Mouse (Mus musculus) neutrophil, adult 5-6 weeks (primary cell): ENCODE measurements at regions not wholly inside any gene's neighbourhood (a gene's known extent, or its start where the extent isn't known, plus 50 kb on each side); places are given as distances from the start of the nearest gene placed in this dataset.
A peak's percentile ranks its signal among the peaks of the same experiment; 100 is the strongest.

Experiments
- ATAC-seq: fragments of 151-379, 151-347 bp; 2 replicates; pipeline ENCODE4 v1.8.0; 2017; ENCODE audit warnings: mild to moderate bottlenecking, moderate TSS enrichment; ENCODE audit not compliant: insufficient number of reproducible peaks, poor library complexity, low FRiP score, severe bottlenecking; ENCODE audit errors: extremely low read depth

DNA sequence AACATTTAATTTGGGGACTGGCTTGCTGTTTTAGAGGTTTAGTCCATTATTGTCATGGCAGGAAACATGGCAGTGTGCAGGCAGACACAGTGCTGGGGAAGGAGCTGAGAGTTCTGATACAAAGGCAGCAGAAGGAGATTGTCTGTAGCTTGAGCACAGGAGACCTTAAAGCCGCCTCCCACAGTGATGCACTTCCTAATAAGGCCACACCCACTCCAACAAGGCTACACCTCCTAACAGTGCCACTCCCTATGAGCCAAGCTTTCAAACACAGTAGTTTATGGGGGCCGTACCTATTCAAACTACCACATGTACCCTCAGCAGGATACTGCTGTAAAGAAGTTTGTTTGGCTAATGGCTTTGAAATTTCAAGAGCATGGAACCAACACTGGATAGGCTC, 113.3 kb upstream of the Zfp217 start:
- no peak for ATAC-seq

DNA sequence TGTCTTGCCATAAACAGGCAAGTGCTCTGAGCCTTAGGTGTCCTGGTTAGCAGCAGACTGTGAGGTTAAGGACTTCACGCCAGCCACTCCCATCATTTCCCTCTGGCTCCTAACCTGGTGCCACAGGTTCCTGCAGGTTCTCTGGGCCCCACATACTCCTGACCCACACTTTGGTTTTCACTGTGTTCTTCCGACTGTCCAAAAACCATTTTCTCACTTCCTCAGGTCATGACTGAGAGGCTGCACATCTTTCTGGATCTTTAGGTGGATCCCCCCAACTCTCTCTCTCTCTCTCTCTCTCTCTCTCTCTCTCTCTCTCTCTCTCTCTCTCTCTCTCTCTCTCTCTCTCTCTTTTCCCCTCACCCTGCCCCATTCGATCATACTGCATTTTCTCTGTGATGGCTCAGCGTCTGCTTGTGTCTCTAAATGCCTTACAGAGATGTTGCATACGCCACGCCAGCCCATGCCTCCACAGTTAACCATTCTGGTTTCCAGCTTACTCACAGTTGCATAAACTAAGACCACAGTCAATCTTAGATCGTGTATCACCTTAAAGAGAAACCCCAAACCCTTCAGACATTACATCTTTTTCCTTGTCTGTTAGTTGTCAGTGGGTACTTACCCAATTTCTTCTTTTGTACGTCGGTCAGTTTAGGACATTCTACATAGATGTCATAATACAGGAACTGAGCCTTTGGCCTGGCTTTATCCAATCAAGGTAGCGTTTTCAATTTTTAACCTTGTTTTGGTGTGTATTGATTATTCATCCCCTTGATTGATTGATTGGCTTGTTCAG, 112.0 kb upstream of the Zfp217 start:
- no peak for ATAC-seq

DNA sequence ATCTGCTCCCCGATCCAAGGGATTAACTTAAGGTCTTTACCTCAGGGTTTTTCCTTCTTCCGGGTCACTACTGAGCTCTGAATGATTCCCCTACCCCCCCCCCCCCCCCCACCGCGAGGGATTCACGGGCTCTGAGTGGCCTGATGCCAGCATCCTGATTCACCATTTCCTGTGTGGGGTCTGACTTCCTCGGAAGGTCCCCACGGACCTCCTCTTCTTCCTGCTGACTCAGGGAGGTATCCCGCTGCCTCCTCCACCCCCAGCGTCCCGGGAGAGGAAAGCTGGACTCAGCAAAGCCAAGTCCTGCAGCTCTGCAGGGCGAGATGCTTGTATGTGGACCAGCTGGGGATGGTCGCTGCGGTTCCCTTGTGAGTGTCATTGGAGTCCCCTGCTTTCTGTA, 110.5 kb upstream of the Zfp217 start:
- ATAC-seq: no peak

DNA sequence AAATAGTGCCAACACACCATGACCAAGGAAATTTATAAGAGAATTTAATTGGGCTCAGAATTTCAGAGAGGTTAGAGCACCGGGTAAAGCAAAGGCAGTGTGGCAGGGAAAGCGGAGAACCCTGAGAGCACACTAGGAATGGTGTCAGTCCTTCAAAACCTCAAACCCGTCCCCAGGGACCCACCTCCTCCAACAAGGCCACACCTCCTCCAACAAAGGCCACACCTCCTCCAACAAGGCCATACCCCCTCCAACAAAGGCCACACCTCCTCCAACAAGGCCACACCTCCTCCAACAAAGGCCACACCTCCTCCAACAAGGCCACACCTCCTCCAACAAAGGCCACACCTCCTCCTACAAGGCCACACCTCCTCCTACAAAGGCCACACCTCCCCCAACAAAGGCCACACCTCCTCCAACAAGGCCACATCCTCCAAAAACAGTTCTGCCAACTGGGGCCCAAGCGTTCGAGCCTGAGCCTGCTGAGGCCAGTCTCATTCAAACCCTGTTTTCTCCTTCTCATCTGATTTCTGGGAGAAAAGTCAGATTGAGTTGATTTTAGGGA, 109.8 kb upstream of the Zfp217 start:
- no peak for ATAC-seq

DNA sequence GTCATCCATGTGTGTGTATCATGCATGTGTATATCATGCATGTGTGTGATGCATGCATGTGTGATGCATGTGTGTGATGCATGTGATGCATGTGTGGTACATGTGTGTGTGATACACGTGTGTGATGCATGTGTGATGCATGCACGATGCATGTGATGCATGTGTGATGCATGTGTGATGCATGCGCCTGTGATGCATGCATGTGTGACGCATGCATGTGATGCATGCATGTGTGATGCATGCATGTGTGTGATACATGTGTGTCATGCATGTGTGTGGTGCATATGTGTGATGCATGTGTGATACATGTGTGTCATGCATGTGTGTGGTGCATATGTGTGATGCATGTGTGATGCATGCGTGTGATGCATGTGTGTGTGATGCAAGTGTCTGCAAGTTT, 108.1 kb upstream of the Zfp217 start:
- ATAC-seq: no peak

DNA sequence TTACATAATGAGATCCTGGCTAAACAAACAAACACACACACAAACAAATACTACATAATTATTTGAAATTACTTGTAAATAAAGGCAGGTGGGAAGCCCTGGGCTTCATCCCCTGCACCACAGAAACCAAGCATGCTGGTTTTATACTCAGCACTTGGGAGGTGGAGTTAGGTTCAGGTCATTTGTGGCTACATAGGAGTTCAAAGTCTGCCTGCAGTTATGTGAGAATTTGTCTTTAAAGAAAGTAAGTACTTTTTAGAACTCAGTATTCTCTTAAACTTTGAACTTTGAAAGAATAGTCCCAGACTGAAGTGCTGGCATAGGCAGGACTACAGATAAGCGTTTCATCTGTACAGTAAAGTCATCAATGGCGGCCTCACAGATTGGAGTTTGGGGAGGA, 107.6 kb upstream of the Zfp217 start:
- no peak for ATAC-seq

DNA sequence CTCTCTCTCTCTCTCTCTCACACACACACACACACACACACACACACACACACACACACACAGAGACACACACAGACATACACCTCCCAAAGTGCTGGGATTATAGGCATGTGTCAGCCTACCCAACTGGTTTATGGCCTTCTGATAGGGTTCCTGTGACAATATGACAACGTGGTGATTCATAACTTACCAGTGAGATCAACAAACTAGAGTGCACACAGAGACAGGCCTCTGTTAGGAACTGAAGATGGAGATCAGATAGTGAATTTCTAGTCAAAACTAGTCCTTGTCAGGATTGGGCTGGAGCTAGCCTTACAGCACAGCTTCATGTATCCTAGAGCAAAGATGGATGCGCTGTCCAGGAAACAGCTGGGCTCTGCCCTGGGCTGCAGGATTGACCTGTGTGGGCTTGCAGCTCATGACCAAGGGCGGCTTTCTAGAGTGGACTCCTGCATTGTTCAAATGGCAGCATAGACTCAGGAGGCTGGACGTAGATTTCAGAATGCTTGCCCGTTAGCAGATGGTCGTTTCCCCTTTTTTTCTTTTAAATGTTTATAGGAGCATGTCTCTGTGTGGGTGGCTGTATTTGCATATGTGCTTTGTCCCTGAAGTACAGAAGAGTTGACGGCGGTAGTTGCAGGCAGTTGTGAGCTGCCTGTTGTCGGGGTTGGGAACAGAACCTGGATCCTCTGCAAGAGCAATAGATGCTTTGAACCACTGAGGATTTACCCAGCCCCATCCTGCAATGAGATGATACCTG, 106.0 kb upstream of the Zfp217 start:
- peak; percentile 63 for ATAC-seq

DNA sequence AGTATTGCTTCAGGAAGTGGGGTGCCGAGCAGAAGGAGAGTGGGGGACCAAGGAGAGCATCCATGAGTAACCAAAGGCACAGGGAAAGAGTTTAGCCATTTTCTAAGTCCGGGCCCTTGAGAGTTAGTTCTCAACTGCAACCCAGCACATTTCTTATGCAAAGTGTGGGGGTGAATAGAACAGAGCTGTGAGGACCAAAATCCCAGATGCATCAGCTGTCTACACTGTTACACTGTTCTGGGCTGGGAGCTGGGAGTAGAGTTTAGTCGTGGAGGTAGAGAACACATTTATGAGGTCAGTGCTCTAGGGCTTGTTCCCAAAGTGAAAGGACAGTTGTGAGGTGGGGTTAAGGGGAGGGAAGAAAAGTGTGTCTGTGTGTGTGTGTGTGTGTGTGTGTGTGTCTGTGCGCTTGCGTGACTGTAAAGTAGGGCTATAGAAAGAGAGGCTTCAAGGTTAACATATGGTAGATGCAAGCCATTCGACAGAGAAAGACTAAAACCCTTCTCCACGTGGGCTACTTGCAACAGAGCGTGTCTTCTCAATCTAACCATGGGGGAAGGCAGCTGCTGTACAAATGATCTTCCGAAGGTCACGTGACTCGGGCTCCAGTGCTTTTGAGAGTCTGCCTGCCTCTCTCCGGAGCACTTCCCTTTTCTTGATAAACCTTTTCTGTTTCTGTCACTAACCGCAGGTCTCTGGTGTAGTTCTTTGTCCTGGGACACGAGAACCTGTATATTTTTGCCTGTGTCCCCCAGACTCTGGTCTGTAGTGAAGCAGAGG, 104.5 kb upstream of the Zfp217 start:
- peak; percentile 87 for ATAC-seq

DNA sequence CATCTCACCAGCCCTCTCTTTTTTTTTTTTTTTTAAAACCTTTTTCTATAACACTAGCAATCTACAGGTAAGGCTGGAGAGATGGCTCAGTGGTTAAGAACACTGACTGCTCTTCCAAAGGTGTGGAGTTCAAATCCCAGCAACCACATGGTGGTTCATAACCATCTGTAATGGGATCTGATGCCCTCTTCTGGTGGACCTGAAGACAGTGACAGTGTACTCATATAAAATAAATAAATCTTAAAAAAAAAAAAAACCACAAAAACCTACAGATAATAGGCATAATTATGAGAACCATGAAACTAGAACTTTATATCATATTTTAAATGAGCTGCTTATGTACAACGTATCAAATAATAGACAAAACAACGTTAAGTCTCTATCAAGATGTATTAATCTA, 102.8 kb upstream of the Zfp217 start:
- ATAC-seq: no peak

DNA sequence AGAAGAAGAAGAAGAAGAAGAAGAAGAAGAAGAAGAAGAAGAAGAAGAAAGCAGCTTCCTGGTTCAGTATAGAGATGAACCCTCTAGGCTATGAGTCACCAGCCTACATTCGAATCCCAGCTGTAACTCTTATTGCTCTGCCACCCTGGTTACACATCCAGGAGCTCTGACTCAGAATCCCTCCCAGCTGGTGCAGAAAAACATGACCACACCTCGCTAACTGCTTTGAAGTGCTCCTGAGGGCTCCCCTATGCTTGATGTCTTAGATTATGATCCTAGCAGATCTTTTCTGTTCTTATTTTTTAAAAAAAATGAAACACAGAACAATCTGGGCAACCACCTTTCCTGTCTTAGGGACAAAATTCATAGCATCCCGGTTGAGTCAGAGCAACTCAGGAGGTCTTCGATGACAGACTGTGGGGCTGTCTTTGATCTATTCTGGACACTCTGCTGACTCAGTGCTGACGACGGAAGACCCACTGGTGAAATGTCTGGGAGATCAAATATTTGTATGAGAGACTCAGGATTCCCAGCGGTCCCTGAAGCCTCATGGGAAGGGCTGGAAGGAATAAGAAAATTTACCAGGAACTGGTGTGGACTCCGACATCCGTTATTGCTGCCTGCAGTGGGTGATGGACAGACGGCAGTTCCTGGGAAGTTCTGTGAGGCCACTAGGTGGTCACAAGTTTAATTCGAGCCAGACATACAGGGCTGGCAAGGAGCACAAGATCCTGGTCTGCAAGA, 100.0 kb upstream of the Zfp217 start:
- ATAC-seq: no peak

DNA sequence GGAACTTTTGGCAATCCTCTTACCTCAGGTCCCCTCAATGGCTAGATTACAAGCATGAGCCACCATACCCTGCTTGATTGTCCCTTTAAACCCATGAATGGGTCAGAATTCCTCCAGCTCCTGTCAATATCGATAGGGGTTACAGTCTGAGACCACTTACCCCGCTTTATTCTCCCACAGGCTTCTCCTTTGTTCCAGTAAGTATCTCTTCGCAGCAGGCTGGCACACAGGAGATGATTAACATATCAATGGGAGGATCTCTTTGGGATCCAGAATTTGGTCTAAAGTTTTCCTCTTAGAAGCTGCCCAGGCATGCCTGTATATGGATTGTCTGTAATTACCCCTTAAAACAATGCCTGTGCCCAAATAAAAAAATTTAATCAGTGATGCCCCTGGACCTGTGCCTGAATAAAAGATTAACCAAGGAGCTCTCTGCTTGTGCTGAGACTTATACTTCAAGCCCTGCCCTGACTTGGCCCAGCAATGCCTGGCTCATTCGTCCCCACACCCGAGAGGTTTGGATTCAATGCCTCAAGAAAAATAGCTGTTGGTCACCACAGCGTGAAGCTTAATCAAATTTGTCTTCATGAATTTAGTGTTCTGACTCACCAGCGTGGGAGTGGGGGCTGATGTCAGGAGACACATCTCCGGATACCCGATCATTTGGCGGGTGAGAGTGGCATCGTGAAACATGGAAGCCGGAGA, 97.9 kb upstream of the Zfp217 start:
- no peak for ATAC-seq

DNA sequence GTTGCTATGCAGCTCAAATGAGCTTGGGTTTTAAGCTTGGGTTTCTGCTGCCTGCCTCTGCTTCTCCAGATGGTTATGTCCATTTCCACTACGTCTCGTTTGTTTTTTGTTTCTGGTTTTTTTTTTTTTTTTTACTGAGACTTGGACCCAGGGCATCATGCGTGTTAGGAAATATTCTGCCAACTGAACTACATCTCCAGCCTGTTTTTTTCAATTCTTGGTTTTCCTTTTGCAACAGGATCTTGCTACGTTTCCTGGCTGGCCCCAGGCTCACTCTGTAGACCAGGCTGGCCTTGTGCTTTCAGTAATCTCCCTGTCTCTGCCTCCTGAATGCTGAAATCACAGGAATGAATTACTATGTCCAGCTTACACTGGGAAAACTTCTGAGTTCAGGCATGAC, 96.2 kb upstream of the Zfp217 start:
- ATAC-seq: no peak

DNA sequence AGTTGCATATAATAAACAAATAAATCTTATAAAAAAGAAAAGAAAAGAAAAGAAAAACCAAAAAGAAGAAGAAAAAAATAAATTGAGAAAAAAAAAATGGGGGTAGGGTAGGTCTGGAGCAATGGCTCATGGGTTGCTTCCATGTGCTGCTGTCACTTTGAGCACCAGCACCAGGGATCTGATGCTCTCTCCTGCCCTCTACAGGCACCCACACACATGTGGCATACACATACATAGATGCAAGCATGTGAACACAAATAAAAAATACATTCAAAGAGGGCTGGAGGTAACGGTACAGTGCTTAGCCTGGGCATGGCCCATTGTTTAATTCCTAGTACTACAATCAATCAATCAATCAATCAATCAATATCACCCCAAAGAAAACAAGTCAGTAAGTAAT, 90.1 kb upstream of the Zfp217 start:
- ATAC-seq: peak; percentile 53; the same call in 1 of the 2 replicates

DNA sequence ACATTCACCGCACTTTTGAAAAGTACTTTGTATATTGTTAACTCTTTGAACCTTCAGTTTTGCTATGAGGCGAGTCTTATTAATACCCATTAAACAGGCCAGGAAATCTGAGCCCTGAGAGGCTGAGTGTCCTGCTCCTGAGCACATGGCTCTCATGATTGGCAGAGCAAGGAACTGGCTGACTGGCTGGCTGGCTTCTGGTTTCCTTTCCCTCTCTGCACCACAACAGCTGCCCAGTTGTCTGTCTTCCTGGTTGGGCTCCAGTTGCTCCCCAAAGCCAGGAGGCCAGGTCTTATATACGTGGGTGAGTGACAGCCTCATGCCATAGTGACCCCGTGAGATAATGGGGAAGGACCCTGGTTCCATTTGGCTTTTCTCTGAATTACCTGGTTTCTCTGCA, 85.5 kb upstream of the Zfp217 start:
- ATAC-seq: no peak

DNA sequence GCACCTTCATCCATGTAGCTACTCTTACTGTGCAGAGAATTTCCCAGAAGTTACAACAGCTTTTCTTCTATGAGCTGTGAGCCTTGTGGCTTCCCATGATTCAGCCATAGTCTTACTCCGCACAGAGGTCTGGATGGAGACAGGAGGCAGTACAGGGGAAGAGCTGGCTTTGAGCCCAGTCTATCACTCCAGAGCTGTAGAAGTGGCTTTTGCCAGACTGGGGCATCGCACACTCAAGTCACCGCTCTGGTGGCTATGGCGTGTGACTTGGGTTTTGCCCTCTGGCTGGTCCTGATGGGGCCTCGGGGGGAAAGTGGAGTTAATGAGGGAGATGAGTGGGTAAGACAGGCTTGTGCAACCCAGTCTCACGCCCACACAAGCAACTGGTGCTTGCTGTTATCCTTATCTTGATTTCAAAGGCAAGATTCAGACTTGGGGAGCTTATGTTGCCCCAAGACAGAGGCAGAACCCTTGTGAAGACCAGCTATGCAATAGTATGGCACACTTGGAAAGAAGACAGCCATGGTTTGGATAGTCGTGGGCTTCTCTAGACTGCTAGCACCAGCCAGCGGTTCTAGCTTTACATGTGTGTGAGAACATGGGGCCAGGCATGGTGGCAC, 81.7 kb upstream of the Zfp217 start:
- ATAC-seq: no peak

DNA sequence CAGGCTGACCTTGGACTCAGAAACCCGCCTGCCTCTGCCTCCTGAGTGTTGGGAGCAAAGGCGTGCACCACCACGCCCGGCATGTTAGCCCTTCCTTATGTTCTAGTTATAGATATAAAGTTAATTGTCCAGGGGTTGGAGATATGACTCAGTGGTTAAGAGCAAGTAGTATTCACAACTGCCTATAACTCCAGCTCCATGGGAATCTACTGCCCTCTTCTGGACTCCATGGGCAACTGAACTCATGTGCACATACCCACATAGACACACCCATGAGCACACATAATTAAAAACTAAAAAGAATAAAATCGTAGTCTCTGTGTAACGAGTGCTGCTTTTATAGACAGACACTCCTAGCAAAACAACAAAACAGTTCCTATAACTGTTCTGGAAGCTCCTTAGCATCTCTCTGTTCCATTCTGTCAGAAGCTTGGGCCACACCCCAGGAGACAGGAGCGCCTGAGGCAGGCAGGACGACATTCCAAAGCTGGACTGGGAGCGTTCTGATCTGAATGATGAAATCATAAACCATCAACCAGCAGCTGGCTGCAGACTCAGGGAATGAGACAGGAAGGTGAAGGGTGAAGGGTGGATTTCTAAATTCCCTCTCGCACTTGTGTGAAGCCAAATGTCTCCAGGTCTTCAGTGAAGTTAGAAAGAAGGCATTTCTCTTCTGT, 80.6 kb upstream of the Zfp217 start:
- ATAC-seq: no peak

DNA sequence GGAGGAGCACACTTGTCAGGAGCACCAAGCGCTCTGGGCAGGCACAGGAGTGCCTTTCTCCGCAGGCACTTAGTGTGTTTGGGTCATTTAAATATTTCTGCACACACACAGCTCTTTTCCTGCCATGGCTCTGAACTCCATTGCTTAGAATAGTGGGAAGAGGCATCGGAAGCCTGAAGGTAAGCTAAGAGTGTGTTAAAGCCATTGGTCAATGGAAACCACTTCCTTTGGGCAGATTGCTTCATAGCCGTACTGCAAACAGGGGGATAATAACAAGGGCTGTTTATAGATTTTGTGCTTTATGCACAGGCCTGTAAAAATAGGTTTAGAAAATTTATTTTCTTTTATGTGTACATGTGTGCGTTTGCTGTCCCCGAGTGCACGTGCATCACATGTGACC, 76.0 kb upstream of the Zfp217 start:
- ATAC-seq: no peak
